Mouse (Mus musculus): ENCODE data around the gene Olfr1427.
"Not testable (repeated sequence)": the region's sequence is repeated elsewhere in the genome, so short reads cannot be mapped to it uniquely, and the experiment has no call there.

Olfr1427 gene

DNA sequence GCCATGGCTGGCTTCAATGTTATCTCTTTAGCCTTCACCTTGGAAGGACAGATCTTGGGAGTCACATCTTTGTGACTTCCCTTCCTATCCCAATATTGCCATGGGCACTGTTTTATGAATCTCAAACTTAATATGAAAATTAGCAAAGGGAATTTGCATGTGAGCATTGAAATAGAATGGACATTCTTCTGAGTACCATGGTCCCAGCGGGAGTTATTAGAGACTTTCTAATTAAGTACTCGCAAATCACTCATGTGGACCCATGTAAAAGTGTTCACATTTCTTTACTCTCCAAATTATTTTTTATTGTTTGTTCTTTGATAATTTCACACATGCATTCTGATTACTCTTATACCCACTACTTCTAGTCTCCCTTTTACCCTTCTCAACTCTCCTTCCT, at the start of gene Olfr1427:
Gene Olfr1427, minus strand, starts transcription at position 101 of the 400 bp plus-strand sequence.
- no peak for DNase-seq (ENCODE audit: low spot score)

DNA sequence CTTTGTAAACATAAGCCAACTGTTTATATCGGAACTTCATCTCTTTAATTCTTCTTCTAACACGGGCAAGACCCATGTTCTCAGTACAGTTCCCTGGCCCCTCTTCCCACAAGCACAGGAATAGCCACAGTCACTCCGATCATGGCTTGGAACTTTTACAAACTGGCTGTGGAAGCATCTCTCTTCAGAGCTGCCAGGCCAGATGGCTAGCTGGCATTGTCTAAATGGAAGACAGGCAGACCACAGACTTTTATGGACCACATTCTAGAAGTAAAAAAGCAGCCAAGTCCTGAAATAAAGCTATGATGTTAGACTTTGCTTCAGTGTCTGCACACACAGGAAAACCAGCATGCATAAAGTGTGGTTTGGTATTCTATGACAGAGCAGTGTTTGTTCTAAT, 42.3 kb upstream of the Olfr1427 start:
- DNase-seq (ENCODE audit: low spot score), result no peak

DNA sequence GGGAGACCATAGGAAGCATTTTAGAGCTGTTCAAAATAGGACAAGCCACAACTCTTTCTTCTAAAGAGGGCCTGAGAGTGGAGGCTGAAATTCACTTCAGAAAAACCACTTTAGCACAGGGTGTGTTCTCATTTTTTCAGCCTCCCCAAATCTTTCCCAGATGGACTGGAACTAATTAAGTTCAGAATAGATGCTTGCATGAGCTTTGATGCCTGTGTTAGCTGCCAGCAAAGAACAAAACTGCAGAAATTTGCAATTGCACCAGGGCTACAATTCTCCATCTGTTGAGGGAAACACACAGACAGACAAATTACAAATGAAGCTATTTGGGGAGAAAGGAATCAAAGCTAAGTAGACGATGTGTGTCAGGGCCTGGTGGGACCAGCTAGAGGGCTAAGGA, 40.2 kb upstream of the Olfr1427 start:
- DNase-seq (ENCODE audit: low spot score), result no peak

DNA sequence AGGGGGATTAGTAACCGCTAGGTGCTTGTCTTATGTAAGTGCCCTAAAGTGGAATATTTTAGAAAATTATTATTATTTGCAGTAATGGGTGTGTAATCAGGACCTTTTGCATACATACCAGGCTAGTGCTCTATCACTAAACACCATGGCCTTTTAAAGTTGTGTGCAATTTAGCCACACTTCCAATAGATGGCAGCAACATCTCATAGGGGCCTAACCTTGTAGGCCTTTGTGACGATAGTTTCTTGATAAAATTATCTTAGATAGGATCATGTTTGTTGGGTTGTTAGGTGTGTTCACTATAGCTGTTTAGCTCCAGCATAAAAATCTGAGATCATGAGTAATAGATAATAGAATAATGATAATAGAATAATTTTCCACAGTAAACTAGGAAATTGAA, 31.2 kb upstream of the Olfr1427 start:
- DNase-seq (ENCODE audit: low spot score), result no peak

DNA sequence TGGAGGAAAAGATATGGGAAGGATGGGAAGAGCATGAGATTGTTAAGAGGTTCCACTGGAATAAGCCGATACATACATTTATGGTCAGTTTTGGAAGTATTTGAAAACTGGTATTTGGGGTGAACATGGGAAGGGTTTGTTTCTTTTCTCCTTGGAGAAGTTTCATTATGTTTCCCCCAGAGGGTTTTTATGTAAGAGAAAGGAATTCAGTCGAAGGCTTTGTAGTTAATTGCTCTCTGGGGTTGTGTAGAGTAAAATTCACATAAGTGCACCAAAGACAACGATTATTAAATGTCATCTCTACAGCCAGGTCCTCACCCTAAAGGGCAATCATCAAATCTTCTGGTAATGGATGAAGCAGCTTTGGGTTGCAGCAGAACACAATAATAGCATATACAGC, 20.0 kb upstream of the Olfr1427 start, which contains the start of gene Olfr76:
Gene Olfr76, minus strand, starts transcription at position 101 of the 400 bp plus-strand sequence.
- DNase-seq (ENCODE audit: low spot score), result no peak

DNA sequence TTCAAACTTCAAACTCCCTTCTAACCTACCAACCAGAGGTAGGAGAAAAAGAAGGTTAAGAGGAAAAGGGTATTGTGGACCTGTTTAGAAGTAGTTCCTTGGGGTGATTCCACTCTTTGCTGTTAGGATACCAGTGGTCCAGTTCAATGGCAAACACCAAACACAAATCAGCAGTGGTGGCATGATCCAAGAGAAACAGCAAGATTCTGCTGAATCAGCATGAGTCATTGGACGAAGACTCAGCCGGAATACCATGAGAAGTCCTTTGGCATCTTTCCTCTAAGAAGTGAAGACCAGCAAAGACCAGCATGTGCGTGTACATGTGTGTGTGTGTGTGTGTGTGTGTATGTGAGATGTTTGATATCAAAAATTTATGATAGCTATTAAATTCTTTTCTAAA, 13.3 kb upstream of the Olfr1427 start:
- no peak for DNase-seq (ENCODE audit: low spot score)

DNA sequence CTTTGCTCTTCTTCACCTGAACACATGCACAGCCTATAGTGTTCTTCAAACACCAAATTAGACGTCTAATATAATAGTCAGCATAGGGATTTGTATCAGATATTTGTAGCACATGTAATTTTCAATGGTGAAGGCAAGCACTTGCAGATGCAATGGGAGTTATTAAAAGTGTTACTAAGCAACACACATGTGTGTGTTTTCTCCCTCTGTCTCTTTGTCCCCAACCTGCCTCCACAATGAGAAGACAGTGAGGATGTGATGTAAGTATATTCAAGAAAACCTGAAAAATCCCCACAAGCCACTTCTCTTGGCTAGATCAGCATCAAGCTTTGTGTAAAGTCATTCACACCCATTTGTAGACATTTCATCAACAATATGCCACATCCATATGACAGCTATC, 12.7 kb upstream of the Olfr1427 start, which contains the start of gene Olfr1428:
Gene Olfr1428, minus strand, starts transcription at position 101 of the 400 bp plus-strand sequence.
- DNase-seq (ENCODE audit: low spot score), result no peak

DNA sequence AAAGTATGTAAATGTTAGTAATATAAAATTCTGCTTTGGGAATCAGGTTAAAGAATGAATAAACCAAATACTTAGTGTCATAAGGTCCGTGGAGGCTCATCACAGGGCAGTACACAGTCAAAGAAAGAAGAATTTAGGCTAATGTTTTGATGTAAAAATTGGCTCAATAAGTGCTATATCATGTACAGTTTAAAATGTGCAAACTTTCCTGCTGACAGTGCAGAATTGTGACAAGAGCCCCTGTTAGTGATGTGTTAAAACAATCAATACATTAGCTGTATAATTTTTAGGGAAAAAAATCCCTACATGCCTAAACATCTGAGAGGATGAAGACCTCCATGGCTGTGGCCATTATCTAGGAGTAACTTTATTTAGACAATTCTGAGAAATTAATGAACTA, 10.7 kb upstream of the Olfr1427 start:
- DNase-seq (ENCODE audit: low spot score), result no peak

DNA sequence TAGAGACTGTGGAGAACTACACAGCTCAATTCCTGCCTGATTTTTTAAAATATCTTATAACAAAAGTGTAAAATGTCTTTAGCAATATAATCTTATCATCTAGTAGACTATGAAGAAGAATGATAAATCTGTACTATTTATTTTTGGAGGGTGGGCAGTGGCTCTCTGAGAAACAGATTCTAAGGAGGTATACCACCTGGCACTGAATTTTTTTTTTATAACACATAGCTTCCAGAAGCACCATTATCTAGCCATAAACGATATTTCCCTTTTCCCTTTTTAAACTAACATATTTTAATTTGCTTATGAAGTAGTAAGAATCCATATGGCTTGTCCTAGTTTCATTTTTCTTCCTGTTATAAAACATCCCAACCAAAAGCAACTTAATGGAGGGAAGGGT, 1.4 kb upstream of the Olfr1427 start:
- no peak for DNase-seq (ENCODE audit: low spot score)

DNA sequence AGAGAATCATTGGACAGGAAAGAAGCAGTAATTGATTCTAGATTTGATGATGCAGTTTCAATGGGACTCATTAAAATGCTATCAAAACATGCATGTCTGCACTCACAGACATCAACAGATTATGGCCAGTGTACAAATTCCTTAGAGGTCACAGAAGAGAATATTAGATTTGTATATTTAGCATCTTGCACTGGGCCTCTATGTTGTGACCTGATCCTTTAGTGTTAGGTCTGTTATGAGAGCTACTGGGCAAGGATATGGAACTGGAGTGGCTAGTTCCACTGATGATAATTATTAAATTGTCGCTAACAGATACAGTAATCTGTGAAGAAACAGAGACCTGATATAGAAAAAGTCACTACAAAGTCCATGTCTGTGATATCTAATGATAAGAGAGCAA, 11.2 kb downstream of the Olfr1427 start, which contains the start of gene Olfr1426:
Gene Olfr1426, minus strand, starts transcription at position 101 of the 400 bp plus-strand sequence.
- DNase-seq (ENCODE audit: low spot score), result no peak

DNA sequence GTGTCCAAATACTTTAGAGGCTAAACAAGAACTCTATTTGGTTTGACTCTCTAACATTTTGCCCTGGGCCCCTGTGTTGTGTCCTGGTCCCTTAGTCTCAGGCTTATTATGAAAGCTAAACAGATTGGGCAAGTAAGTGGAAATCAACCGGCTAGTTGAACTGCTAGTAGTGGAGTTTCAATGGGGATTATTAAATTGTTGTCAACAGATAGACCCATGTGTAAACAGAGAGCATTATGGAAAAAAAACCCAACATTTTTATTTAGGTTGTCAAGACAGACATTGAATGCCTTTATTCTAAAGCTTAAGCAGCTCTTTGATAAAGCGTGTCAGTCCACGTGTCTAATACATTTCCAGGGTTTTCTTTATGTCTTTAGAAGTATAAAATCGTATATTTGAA, 25.5 kb downstream of the Olfr1427 start, which contains the start of gene Olfr1425:
Gene Olfr1425, minus strand, starts transcription at position 101 of the 400 bp plus-strand sequence.
- DNase-seq (ENCODE audit: low spot score), result not testable (repeated sequence)

DNA sequence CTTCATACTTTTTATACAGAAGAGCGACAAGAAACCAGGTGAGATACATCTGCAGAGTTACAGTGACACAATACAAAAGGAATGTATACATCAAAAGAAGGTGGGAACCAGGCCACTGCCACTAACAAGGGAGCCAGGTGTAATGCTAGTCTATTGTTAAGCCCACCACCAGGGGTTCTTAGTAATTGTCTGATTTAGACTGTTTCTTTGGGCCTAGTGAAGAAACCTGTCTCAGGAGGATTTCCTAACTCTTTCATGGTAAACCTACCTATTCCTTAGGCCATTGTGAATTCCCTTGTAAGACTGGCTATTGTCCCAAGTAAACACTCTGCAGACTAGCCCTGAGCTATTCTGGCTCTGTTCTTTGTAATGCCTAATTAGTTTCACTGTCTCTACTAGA, 33.6 kb downstream of the Olfr1427 start:
- DNase-seq (ENCODE audit: low spot score), result not testable (repeated sequence)

DNA sequence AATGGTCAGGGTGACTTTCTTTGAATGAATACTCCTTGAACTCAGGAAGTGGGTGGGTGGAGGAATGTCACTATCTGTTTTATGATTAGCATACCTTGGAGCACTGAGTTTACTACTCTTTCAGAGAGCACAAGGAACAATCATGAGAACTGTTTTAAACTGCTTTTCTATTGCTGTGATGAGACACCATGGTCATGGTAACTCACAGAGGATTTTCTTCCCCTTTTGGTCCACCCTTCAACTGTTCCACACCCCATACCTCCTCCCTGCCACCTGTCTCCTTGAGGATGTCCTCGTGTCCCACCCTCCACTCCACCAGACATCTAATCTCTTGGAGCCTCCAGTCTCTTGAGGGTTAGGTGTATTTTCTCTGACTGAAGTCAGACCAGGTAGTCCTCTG, 35.3 kb downstream of the Olfr1427 start:
- DNase-seq (ENCODE audit: low spot score), result not testable (repeated sequence)

DNA sequence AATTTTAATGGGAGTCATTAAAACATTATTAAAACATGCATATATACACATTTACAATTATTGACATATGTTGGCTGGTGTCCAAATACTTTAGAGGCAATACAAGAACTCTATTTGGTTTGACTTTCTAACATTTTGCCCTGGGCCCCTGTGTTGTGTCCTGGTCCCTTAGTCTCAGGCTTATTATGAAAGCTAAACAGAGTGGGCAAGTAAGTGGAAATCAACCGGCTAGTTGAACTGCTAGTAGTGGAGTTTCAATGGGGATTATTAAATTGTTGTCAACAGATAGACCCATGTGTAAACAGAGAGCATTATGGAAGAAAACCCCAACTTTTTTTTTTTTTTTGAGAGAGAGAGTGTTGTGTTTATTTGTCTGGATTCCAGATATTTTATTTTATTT, 40.6 kb downstream of the Olfr1427 start, which contains the start of gene Olfr1424:
Gene Olfr1424, minus strand, starts transcription at position 101 of the 400 bp plus-strand sequence.
- DNase-seq (ENCODE audit: low spot score), result not testable (repeated sequence)
